Mouse (Mus musculus): ENCODE results near the gene Enkd1. TPM values are rescaled to one million over a fixed set of nuclear protein-coding genes. Genes with fewer than 3 reads are reported as not detected.

Enkd1 gene
- polyA plus RNA-seq, 1 experiment from 2014 or later, result 10.1 TPM

DNA sequence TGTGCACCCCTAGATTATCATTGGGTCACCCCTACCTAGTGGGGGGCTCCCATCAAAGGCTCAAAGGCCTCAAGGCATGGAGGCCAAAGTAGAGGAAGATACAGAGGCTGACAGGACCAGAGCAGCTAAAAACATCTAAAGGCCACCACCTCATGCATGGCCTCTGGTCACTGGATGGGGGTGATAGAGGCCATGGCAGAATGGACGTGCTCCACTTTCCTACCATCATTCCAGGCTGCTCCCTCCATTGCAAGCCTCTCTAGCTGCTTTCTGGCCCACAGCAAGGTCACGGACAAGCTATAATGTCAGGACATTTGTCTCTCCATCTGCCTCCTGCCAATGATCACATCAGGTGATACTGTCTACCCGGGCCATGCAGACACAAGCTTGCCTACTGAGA lies 4.3 kb upstream of the Enkd1 start:
- Histone ChIP-seq H3K4me2 (ENCODE audit: low read length) (no peak overlapping the region), H3K9me3 (ENCODE audit: control insufficient read depth, low read length) (no peaks in the 10 kb centered on the region), H3K27ac (replicated peaks in 1 of 2; ENCODE audit: control insufficient read depth in 1 of 2, insufficient read depth in 1 of 2, low read depth in 2 of 2, low read length in 2 of 2) (no peak overlapping the region), H3K4me1 (ENCODE audit: control insufficient read depth in 2 of 2, insufficient read depth in 2 of 2, low read length in 2 of 2) (peaks cover 2 to 4% of the 10 kb centered on the region in 2 experiments; a peak in 1 of 4 replicates), H3K9ac (ENCODE audit: low read length) (no peak overlapping the region), H3K27me3 (ENCODE audit: control insufficient read depth, insufficient read depth, low read length) (no peaks in the 10 kb centered on the region), H3K36me3 (ENCODE audit: control insufficient read depth, insufficient read depth, low read length) (0 out of 2 replicates have a peak, but pooled peaks cover 10% of the 10 kb centered on the region), H3K4me3 (ENCODE audit: control insufficient read depth in 1 of 2, insufficient read depth in 1 of 2, low read depth in 1 of 2, low read length in 2 of 2) (no peak overlapping the region)
- no peak for ATAC-seq (ENCODE audit: insufficient number of reproducible peaks, insufficient read depth, low FRiP score, low read depth)
- WGBS, result 71% methylated on average over 3 of the region's 3 CpGs

- no peak overlapping the region for H3K27ac ChIP-seq (replicated peaks in 1 of 2; ENCODE audit: control insufficient read depth in 1 of 2, insufficient read depth in 1 of 2, low read depth in 2 of 2, low read length in 2 of 2)
- no peak overlapping the region for H3K4me2 ChIP-seq (ENCODE audit: low read length)
- ATAC-seq (ENCODE audit: insufficient number of reproducible peaks, insufficient read depth, low FRiP score, low read depth), result no peak
- 71% methylated on average over 14 of the region's 14 CpGs for WGBS
- no peaks in the 10 kb centered on the region for H3K36me3 ChIP-seq (ENCODE audit: control insufficient read depth, insufficient read depth, low read length)
- no peak overlapping the region for H3K4me3 ChIP-seq (ENCODE audit: control insufficient read depth in 1 of 2, insufficient read depth in 1 of 2, low read depth in 1 of 2, low read length in 2 of 2)
- H3K4me1 ChIP-seq (ENCODE audit: control insufficient read depth in 2 of 2, insufficient read depth in 2 of 2, low read length in 2 of 2), result peaks cover 2 to 8% of the 10 kb centered on the region in 2 experiments; a peak in 1 of 4 replicates
- no peaks in the 10 kb centered on the region for H3K9me3 ChIP-seq (ENCODE audit: control insufficient read depth, low read length)
- no peak overlapping the region for H3K9ac ChIP-seq (ENCODE audit: low read length)
- no peaks in the 10 kb centered on the region for H3K27me3 ChIP-seq (ENCODE audit: control insufficient read depth, insufficient read depth, low read length)
These were observed 1.3 kb upstream of the Enkd1 start for GRCm38 (mm10) chr8:105709317-105709716.

DNA sequence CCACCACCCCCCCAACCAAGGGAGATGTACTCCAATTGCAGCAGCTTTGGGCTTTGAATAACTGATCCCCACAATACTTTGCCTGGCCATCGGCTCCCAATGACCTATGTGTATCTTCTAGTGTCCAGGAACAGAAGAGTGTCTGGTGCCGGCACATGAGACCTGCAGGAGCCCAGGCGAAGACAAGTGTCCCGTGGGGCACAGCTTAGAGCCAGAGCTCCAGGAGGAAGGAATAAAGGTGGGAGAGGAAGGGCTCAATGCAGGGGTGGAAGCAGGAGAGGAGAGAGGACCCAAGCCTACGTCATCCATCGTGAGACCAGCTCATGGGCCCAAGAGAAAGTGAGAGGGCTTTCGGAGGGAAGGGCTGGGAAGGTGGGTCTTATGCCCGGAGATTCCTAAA lies 665 bp upstream of the Enkd1 start:
- Histone ChIP-seq H3K4me1 (ENCODE audit: control insufficient read depth in 2 of 2, insufficient read depth in 2 of 2, low read length in 2 of 2) (peaks cover 2 to 8% of the 10 kb centered on the region in 2 experiments; a peak in 1 of 4 replicates), H3K27me3 (ENCODE audit: control insufficient read depth, insufficient read depth, low read length) (no peaks in the 10 kb centered on the region), H3K9ac (ENCODE audit: low read length) (no peak overlapping the region), H3K4me2 (ENCODE audit: low read length) (no peak overlapping the region), H3K9me3 (ENCODE audit: control insufficient read depth, low read length) (no peaks in the 10 kb centered on the region), H3K4me3 (ENCODE audit: control insufficient read depth in 1 of 2, insufficient read depth in 1 of 2, low read depth in 1 of 2, low read length in 2 of 2) (no peak overlapping the region), H3K36me3 (ENCODE audit: control insufficient read depth, insufficient read depth, low read length) (peaks cover 4% of the 10 kb centered on the region; the same call in 1 of the 2 replicates), H3K27ac (replicated peaks in 1 of 2; ENCODE audit: control insufficient read depth in 1 of 2, insufficient read depth in 1 of 2, low read depth in 2 of 2, low read length in 2 of 2) (no peak overlapping the region)
- WGBS, result 85% methylated on average over 8 of the region's 8 CpGs
- ATAC-seq (ENCODE audit: insufficient number of reproducible peaks, insufficient read depth, low FRiP score, low read depth), result no peak

DNA sequence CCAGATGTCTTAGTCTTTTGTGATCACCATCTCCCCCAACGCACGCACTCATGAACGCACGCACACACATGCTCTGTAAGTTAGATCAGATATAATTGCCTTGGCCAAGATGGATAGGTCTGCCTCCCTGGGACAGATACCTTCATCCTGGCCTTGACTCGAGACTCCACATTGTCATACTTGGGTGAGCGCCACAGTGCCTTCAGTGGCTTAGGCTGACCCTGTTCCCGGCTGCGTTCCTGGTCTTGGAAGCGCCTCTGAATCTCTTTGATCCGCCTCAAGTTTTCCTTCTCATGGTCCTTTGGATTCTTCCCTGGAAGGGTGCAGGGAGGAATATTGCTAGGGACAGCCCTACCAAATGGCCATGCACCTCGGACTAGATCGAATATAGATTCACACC lies 1.6 kb downstream of the Enkd1 start:
- peaks cover 16% of the 10 kb centered on the region for H3K36me3 ChIP-seq (ENCODE audit: control insufficient read depth, insufficient read depth, low read length)
- 87% methylated on average over 12 of the region's 12 CpGs for WGBS
- H3K4me1 ChIP-seq (ENCODE audit: control insufficient read depth in 2 of 2, insufficient read depth in 2 of 2, low read length in 2 of 2), result peaks cover 6 to 17% of the 10 kb centered on the region in 2 experiments; a peak in 3 of 4 replicates
- H3K27me3 ChIP-seq (ENCODE audit: control insufficient read depth, insufficient read depth, low read length), result no peaks in the 10 kb centered on the region
- H3K9ac ChIP-seq (ENCODE audit: low read length), result no peak overlapping the region
- no peak overlapping the region for H3K4me3 ChIP-seq (ENCODE audit: control insufficient read depth in 1 of 2, insufficient read depth in 1 of 2, low read depth in 1 of 2, low read length in 2 of 2)
- no peaks in the 10 kb centered on the region for H3K9me3 ChIP-seq (ENCODE audit: control insufficient read depth, low read length)
- H3K4me2 ChIP-seq (ENCODE audit: low read length), result no peak overlapping the region
- no peak for ATAC-seq (ENCODE audit: insufficient number of reproducible peaks, insufficient read depth, low FRiP score, low read depth)
- H3K27ac ChIP-seq (replicated peaks in 1 of 2; ENCODE audit: control insufficient read depth in 1 of 2, insufficient read depth in 1 of 2, low read depth in 2 of 2, low read length in 2 of 2), result no peak overlapping the region

- ATAC-seq (ENCODE audit: insufficient number of reproducible peaks, insufficient read depth, low FRiP score, low read depth), result no peak
- H3K36me3 ChIP-seq (ENCODE audit: control insufficient read depth, insufficient read depth, low read length), result peaks cover 16% of the 10 kb centered on the region
- H3K27me3 ChIP-seq (ENCODE audit: control insufficient read depth, insufficient read depth, low read length), result no peaks in the 10 kb centered on the region
- no peak overlapping the region for H3K27ac ChIP-seq (replicated peaks in 1 of 2; ENCODE audit: control insufficient read depth in 1 of 2, insufficient read depth in 1 of 2, low read depth in 2 of 2, low read length in 2 of 2)
- no peak overlapping the region for H3K9ac ChIP-seq (ENCODE audit: low read length)
- 92% methylated on average over 6 of the region's 6 CpGs for WGBS
- H3K4me1 ChIP-seq (ENCODE audit: control insufficient read depth in 2 of 2, insufficient read depth in 2 of 2, low read length in 2 of 2), result peaks cover 11 to 22% of the 10 kb centered on the region in 2 experiments; a peak in 3 of 4 replicates
- no peaks in the 10 kb centered on the region for H3K9me3 ChIP-seq (ENCODE audit: control insufficient read depth, low read length)
- H3K4me2 ChIP-seq (ENCODE audit: low read length), result no peak overlapping the region
- no peak overlapping the region for H3K4me3 ChIP-seq (ENCODE audit: control insufficient read depth in 1 of 2, insufficient read depth in 1 of 2, low read depth in 1 of 2, low read length in 2 of 2)
These were observed 3.1 kb downstream of the Enkd1 start for GRCm38 (mm10) chr8:105704955-105705354.

DNA sequence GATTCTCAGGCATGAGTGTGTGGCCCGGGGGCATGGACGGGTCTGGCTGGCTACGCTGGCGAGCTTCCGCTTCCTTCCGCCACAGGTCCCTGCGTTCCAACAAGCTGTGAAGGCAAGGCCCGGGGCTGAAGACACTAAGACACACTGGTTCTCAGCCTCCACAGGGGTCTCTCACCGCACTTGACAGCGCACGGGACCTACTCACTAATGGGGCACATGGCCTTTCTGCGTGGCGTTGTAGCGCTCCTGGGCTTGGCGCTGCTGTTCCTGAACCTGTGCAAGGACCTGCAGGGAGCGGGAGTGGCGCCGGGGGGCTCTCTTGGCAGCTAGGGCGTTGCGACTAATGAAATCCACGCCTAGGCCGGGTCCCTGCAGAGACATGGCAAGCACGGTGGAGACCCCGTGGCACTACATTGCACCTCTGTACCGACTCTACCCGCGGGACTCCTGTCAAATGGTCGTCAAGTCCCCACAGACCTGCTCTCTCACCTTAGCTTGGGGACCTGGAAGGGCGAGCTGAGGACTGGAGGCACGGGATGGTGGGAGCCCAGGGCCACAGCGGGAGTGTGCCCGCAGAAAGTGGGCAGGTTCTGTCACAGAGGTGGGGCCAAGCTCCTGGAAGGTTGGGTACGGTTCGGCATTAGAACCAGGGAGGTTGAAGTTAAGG lies 3.7 kb downstream of the Enkd1 start:
- 93% methylated on average over 34 of the region's 34 CpGs for WGBS
- Histone ChIP-seq H3K4me3 (ENCODE audit: control insufficient read depth in 1 of 2, insufficient read depth in 1 of 2, low read depth in 1 of 2, low read length in 2 of 2) (no peak overlapping the region), H3K4me1 (ENCODE audit: control insufficient read depth in 2 of 2, insufficient read depth in 2 of 2, low read length in 2 of 2) (peaks cover 11 to 22% of the 10 kb centered on the region in 2 experiments; a peak in 3 of 4 replicates), H3K36me3 (ENCODE audit: control insufficient read depth, insufficient read depth, low read length) (peaks cover 21% of the 10 kb centered on the region), H3K27ac (replicated peaks in 1 of 2; ENCODE audit: control insufficient read depth in 1 of 2, insufficient read depth in 1 of 2, low read depth in 2 of 2, low read length in 2 of 2) (no peak overlapping the region), H3K4me2 (ENCODE audit: low read length) (no peak overlapping the region), H3K27me3 (ENCODE audit: control insufficient read depth, insufficient read depth, low read length) (no peaks in the 10 kb centered on the region), H3K9me3 (ENCODE audit: control insufficient read depth, low read length) (no peaks in the 10 kb centered on the region), H3K9ac (ENCODE audit: low read length) (no peak overlapping the region)
- ATAC-seq (ENCODE audit: insufficient number of reproducible peaks, insufficient read depth, low FRiP score, low read depth), result no peak

DNA sequence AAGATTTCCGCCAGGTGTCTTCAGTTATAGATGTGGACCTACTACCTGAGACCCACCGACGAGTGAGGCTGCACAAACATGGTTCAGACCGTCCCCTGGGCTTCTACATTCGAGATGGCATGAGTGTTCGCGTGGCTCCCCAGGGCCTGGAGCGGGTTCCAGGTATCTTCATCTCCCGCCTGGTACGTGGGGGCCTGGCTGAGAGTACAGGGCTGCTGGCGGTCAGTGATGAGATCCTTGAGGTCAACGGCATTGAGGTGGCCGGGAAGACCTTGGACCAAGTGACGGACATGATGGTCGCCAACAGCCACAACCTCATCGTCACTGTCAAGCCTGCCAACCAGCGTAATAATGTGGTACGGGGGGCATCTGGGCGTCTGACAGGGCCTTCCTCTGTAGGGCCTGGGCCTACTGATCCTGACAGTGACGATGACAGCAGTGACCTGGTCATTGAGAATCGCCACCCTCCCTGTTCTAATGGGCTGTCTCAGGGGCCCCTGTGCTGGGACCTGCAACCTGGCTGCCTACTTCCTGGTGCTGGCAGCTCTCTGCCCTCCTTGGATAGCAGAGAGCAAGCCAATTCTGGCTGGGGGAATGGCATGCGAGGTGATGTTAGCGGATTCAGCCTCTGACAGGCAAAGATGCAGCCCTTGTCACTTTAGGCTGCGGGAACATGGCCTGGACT lies 5.1 kb downstream of the Enkd1 start:
- ATAC-seq (ENCODE audit: insufficient number of reproducible peaks, insufficient read depth, low FRiP score, low read depth), result no peak
- H3K27me3 ChIP-seq (ENCODE audit: control insufficient read depth, insufficient read depth, low read length), result no peaks in the 10 kb centered on the region
- H3K4me1 ChIP-seq (ENCODE audit: control insufficient read depth in 2 of 2, insufficient read depth in 2 of 2, low read length in 2 of 2), result peaks cover 9 to 22% of the 10 kb centered on the region in 2 experiments; a peak in 3 of 4 replicates
- no peak overlapping the region for H3K4me2 ChIP-seq (ENCODE audit: low read length)
- no peak overlapping the region for H3K27ac ChIP-seq (replicated peaks in 1 of 2; ENCODE audit: control insufficient read depth in 1 of 2, insufficient read depth in 1 of 2, low read depth in 2 of 2, low read length in 2 of 2)
- no peak overlapping the region for H3K9ac ChIP-seq (ENCODE audit: low read length)
- no peaks in the 10 kb centered on the region for H3K9me3 ChIP-seq (ENCODE audit: control insufficient read depth, low read length)
- H3K4me3 ChIP-seq (ENCODE audit: control insufficient read depth in 1 of 2, insufficient read depth in 1 of 2, low read depth in 1 of 2, low read length in 2 of 2), result no peak overlapping the region
- peaks cover 33% of the 10 kb centered on the region for H3K36me3 ChIP-seq (ENCODE audit: control insufficient read depth, insufficient read depth, low read length)
- WGBS, result 92% methylated on average over 24 of the region's 24 CpGs

Data from heart, embryonic 14.5 days (tissue).